Mouse (Mus musculus) heart, embryonic 16.5 days (tissue): ENCODE data around the gene Cept1. TPM values are rescaled to one million over a fixed set of nuclear protein-coding genes. Genes with fewer than 3 reads are reported as not detected.

Source experiments
- ATAC-seq: fragments of 200-750 bp; cut with Nextera tagmentation; replicated peaks from 2 replicates; pipeline ENCODE4 v1.8.0; 2017; ENCODE audit warnings: moderate number of reproducible peaks; ENCODE audit not compliant: insufficient read depth, low FRiP score; ENCODE audit errors: extremely low read depth
- H3K27ac ChIP-seq: fragments of 300-500 bp; sonication (generic); 2 replicates; pipeline ENCODE4 v1.5.1; 2014; ENCODE audit warnings: mild to moderate bottlenecking, low read length, control low read depth, moderate library complexity
- H3K27me3 ChIP-seq: fragments of 300-500 bp; sonication (generic); 2 replicates; pipeline ENCODE4 v1.6.1; 2014; ENCODE audit warnings: low read length, mixed read lengths; ENCODE audit not compliant: control insufficient read depth, insufficient read depth
- H3K36me3 ChIP-seq: fragments of 300-500 bp; sonication (generic); 2 replicates; pipeline ENCODE4 v1.6.1; 2014; ENCODE audit not compliant: control insufficient read depth, insufficient read depth
- H3K4me1 ChIP-seq: fragments of 300-500 bp; sonication (generic); 2 replicates; pipeline ENCODE4 v1.6.1; 2014; ENCODE audit warnings: low read length, mixed read lengths; ENCODE audit not compliant: control insufficient read depth, insufficient read depth
- H3K4me2 ChIP-seq: fragments of 300-500 bp; sonication (generic); 2 replicates; pipeline ENCODE4 v1.6.1; 2014; ENCODE audit warnings: low read depth, mild to moderate bottlenecking, control low read depth, low read length
- H3K4me3 ChIP-seq: fragments of 300-500 bp; sonication (generic); 2 replicates; pipeline ENCODE4 v1.5.1; 2014; ENCODE audit warnings: mild to moderate bottlenecking, control low read depth, low read length
- H3K9ac ChIP-seq: fragments of 300-500 bp; sonication (generic); 2 replicates; pipeline ENCODE4 v1.6.1; 2014; ENCODE audit warnings: low read length, control low read depth
- H3K9me3 ChIP-seq: fragments of 300-500 bp; sonication (generic); replicated peaks from 2 replicates; pipeline ENCODE4 v1.6.1; 2016; ENCODE audit warnings: low read length; ENCODE audit not compliant: control insufficient read depth
- whole genome bisulfite sequencing: fragments of 180-500 bp; shearing (Covaris S2); extraction: QIAGEN DNeasy Blood & Tissue Kit; methylation state at CpG from one replicate; pipeline ENCODE4 v1.1.7; 2014; 5-methylcytosine and 5-hydroxymethylcytosine counted together
- polyA plus RNA-seq: library from polyadenylated mRNA; unstranded; fragments of >200 nt; fragmentation: Nextera tagmentation; extraction: Ambion mirVana; gene quantifications from 2 replicates; pipeline ENCODE4 v1.2.1, GENCODE M21; 2015

The Cept1 gene
- polyA plus RNA-seq, 1 experiment from 2014 or later: 34.8 TPM

DNA sequence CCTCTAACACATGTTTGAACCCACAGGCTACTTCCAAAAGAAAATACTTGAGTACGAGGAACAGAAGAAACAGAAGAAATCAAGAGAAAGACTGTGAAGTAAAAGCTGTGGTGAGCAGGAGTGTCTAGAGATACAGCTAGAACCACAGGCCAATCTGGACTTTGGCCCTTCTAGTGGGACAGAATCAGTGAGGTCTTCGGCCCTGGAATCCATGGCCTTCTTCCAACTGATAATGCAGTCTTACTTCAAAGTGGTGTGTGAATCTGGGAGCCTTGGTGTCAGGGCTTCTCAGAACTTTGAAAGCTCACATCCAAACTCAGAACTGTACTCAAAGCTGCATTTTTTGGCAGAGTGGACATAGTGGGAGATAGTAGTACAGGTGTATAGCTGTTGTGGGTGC is 47.1 kb downstream of the Cept1 start:
- H3K36me3 ChIP-seq: peaks cover 18% of the 10 kb centered on the region
- no peaks in the 10 kb centered on the region for H3K9me3 ChIP-seq
- no peak overlapping the region for H3K4me3 ChIP-seq
- H3K27me3 ChIP-seq: no peaks in the 10 kb centered on the region
- no peak overlapping the region for H3K4me2 ChIP-seq
- no peak for ATAC-seq
- H3K27ac ChIP-seq: no peak overlapping the region
- peaks cover 9% of the 10 kb centered on the region for H3K4me1 ChIP-seq
- WGBS: 65% methylated on average over 2 of the region's 2 CpGs
- no peak overlapping the region for H3K9ac ChIP-seq

DNA sequence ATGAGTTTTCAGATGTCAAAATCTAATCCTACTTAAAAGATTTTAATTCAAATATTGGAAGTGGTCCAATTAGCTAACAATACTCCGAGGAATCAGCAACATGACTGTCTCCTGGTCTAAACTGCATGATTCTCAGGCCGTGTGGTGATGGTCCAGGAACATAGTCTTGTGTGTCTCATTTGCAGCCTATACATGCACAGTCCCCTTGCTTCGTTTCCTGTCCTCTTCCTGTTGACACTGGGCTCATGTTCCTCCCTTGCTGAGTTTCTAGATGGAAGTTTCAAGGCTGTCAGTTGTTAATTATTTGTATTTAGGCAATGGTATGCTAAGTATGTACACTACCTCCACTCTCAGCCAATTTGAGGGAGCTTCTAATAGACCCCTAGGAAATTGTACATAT is 50.6 kb downstream of the Cept1 start:
- H3K9me3 ChIP-seq: no peaks in the 10 kb centered on the region
- H3K27me3 ChIP-seq: no peaks in the 10 kb centered on the region
- ATAC-seq: no peak
- H3K4me2 ChIP-seq: no peak overlapping the region
- peaks cover 17% of the 10 kb centered on the region for H3K4me1 ChIP-seq
- no peak overlapping the region for H3K4me3 ChIP-seq
- H3K27ac ChIP-seq: no peak overlapping the region; the same call in 1 of the 2 replicates
- H3K9ac ChIP-seq: no peak overlapping the region
- WGBS: 53% methylated on average over 3 of the region's 3 CpGs
- peaks cover 4% of the 10 kb centered on the region; the same call in 1 of the 2 replicates for H3K36me3 ChIP-seq

DNA sequence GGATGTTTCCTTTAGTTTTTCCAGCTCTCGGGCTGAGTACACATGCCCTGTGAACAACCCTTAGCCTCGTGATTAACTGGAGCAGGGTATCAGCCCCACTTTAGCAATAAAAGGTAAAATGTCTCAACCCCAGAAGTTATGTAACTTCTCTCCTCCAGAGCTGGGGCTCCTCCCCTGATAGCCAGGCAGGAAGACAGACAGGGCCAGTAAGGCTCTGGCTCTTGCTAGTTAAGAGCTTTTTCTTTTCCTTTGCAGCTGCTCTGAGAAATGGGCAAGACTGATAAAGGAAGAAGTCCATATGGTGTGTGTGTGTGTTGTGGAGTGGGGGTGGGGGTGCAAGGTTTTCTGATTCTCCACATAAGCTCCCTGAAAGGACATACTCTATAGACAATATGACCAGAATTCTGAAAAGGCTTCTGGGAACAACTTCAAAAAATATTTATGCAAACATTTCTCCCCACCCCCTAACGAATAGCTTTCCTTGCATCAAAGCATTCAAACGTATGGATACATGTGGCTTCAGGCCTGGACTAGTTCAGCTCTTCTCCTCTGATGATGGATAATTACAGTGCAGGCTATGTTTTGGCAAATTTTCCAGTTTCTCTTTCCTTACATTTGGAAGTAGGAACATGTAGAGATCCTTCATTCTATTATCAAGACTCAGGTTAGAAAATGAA is 51.4 kb downstream of the Cept1 start:
- peak overlapping the region; percentile 4 for H3K27ac ChIP-seq

DNA sequence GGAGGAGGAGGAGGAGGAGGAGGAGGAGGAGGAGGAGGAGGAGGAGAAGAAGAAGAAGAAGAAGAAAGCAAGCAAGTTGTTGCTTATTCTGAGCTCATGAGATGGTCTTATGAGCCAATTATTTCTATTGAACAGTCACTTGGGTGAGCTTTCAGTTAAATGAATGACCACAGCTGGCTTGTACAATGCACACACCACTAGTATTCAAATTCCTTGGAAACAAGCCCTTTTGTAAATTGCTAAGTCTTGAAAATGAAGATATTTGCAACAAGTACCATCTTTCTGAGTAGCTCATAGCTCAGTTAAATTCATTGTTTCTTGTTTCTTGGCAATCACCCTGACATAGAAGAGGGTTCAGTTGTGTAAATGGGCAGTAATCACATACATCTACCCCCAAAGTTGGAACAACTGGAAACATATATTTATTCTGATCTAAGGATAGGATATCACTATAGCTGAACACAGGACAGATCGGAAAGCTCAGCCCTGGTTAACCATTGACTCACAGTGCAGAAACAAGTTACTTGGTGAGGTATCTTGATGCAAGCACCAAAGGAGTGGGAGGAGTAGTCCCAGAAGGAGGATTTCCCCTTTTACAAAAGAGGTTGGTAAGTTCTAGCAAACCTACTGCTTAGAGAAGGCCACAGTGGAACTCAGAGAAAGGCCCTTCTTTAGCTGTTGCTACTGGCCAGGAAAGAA is 52.1 kb downstream of the Cept1 start:
- Histone ChIP-seq H3K27ac (peak overlapping the region; percentile 4), H3K36me3 (no peaks in the 10 kb centered on the region), H3K27me3 (no peaks in the 10 kb centered on the region), H3K4me1 (peaks cover 16% of the 10 kb centered on the region), H3K9me3 (no peaks in the 10 kb centered on the region), H3K9ac (no peak overlapping the region), H3K4me2 (no peak overlapping the region), H3K4me3 (no peak overlapping the region)
- WGBS: 77% methylated on average over 1 of the region's 1 CpGs
- no peak for ATAC-seq

More for the DNA sequence above, 51.4 kb downstream of the Cept1 start:
- Histone ChIP-seq H3K36me3 (no peaks in the 10 kb centered on the region; the same call in 1 of the 2 replicates), H3K4me2 (no peak overlapping the region), H3K4me3 (no peak overlapping the region), H3K4me1 (peaks cover 17% of the 10 kb centered on the region), H3K27me3 (no peaks in the 10 kb centered on the region), H3K9me3 (no peaks in the 10 kb centered on the region), H3K9ac (no peak overlapping the region)
- 47% methylated on average over 4 of the region's 4 CpGs for WGBS
- ATAC-seq: 0 out of 2 replicates have a peak, but pooled peaks have one; percentile 20

DNA sequence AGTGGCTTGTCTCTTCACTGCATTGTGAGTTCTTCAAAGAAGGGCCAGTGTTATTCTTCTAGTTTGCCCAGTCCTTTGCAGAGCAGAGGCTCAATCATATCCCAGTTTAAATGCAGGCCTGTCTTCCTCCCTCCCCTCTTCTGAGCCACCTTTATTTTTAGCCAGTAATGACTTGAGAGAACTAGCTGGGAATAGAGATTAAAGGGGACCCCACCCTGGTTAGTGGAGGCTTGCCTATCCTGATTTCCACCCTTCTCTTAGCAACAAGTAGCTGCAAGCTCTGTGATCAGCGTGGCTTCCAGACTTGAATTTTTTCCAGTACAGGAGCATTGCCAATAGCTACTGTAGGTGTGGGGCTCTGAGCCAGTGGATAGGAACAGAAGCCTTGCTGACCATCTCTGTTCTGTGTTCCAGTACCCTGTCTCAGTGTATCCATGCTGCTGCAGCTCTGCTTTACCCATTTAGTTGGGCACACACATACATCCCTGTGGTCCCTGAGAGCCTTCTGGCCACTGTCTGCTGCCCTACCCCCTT is 53.1 kb downstream of the Cept1 start:
- peak overlapping the region; percentile 66 for H3K27ac ChIP-seq
- H3K4me1 ChIP-seq: peaks cover 16% of the 10 kb centered on the region
- no peaks in the 10 kb centered on the region for H3K27me3 ChIP-seq
- H3K9ac ChIP-seq: no peak overlapping the region
- no peak overlapping the region for H3K4me2 ChIP-seq
- 25% methylated on average over 1 of the region's 1 CpGs for WGBS
- H3K36me3 ChIP-seq: no peaks in the 10 kb centered on the region
- peak; percentile 56; the same call in 1 of the 2 replicates for ATAC-seq
- H3K9me3 ChIP-seq: no peaks in the 10 kb centered on the region
- no peak overlapping the region for H3K4me3 ChIP-seq

DNA sequence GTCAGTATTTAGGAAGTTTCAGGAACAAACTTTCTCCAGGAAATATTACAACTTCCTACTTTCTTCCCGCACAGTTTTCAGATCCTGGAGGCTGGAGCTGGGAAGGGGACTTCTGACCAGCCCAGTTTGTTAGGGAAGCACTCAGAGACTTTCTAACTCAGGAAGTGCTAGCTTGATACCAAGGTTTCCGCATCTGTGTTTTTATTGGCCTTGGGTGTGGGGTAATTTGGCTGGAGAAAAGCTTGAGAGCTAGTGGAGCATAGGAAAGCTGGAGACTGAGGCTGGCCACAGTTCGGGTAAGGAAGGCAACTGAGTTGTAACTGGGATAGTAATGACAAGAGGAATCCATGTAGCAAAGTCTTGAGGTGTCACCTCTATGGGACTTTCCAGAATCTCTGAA is 53.7 kb downstream of the Cept1 start:
- no peak overlapping the region for H3K4me3 ChIP-seq
- H3K9me3 ChIP-seq: no peaks in the 10 kb centered on the region
- H3K27ac ChIP-seq: peak overlapping the region; percentile 66
- no peak overlapping the region for H3K4me2 ChIP-seq
- H3K9ac ChIP-seq: no peak overlapping the region
- 66% methylated on average over 3 of the region's 3 CpGs for WGBS
- H3K36me3 ChIP-seq: no peaks in the 10 kb centered on the region
- ATAC-seq: peak; percentile 56
- peaks cover 16% of the 10 kb centered on the region for H3K4me1 ChIP-seq
- no peaks in the 10 kb centered on the region for H3K27me3 ChIP-seq

DNA sequence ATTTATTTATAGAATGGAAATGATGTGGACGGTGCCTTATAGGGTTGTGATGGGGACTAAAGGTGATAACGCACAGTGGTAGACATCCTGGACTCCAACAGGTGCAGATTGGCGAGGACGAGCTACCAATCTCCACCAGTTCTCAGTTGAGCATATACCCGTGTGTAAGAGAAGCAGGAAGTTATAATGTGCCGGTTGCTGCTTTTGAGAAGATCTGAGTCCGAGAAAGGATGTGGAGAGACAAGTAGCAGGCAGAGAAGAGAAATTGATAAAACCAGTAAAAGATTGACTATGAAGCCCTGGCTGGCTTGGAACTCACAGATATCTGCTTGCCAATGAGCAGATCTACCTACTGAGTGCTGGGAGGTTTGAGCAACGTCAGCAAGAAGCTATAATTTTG is 54.4 kb downstream of the Cept1 start:
- Histone ChIP-seq H3K36me3 (no peaks in the 10 kb centered on the region), H3K4me2 (no peak overlapping the region), H3K4me3 (no peak overlapping the region), H3K27me3 (no peaks in the 10 kb centered on the region), H3K9ac (no peak overlapping the region), H3K27ac (peak overlapping the region; percentile 8; the same call in 1 of the 2 replicates), H3K4me1 (peaks cover 16% of the 10 kb centered on the region), H3K9me3 (no peaks in the 10 kb centered on the region)
- 77% methylated on average over 8 of the region's 8 CpGs for WGBS
- no peak for ATAC-seq

DNA sequence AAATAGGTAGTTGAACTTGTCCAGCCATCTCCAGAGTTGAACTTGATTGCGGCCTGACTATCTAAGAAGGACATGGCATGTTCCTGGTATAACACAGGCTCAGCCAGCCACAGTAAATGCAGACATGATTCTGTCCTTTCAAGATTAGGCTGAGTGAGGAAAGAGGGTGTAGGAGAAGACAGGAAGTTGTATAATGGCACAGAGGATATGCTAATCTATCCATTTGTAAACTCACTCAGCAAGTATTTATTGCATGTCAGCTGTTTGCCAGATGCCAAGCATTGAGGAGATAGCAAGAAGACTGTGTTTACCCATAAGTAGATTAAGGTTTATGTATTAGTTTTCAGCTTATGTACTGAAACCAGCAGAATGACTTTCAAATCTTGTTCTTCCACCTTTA is 54.9 kb downstream of the Cept1 start:
- Histone ChIP-seq H3K9ac (no peak overlapping the region), H3K27ac (no peak overlapping the region), H3K4me1 (peaks cover 16% of the 10 kb centered on the region), H3K27me3 (no peaks in the 10 kb centered on the region), H3K36me3 (no peaks in the 10 kb centered on the region), H3K9me3 (no peaks in the 10 kb centered on the region), H3K4me3 (no peak overlapping the region), H3K4me2 (no peak overlapping the region)
- 57% methylated on average over 1 of the region's 1 CpGs for WGBS
- no peak for ATAC-seq

DNA sequence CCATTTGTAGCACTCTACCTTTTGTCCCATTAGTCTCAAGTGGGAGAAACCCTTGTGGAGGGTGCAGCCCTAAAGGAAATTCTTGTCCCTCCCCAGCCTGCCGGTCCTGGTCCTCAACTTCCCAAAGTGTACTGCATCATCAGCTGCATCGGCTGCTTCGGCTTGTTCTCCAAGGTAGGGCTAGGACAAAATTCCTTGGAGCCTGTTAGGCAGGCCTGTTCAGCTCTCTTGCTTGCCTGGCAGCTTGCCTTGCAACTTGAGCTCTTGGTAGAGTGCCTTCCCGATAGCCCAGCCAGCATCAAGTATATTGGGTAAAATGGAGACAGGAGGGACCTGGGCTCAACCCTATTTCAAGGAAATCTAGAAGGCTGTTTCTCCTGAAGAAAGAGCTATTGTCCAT is 57.4 kb downstream of the Cept1 start:
- Histone ChIP-seq H3K4me3 (no peak overlapping the region), H3K4me1 (peaks cover 8% of the 10 kb centered on the region), H3K9me3 (no peaks in the 10 kb centered on the region), H3K27me3 (no peaks in the 10 kb centered on the region), H3K4me2 (no peak overlapping the region), H3K36me3 (no peaks in the 10 kb centered on the region), H3K27ac (no peak overlapping the region), H3K9ac (no peak overlapping the region)
- WGBS: 83% methylated on average over 4 of the region's 4 CpGs
- ATAC-seq: no peak
